Mouse (Mus musculus): ENCODE data around the gene Lrrc28. TPM values are rescaled to one million over a fixed set of nuclear protein-coding genes. Genes with fewer than 3 reads are reported as not detected.
A peak's percentile ranks its signal among the peaks of the same experiment; 100 is the strongest.

Lrrc28 gene
- polyA plus RNA-seq, 1 experiment from 2014 or later: 10.3 TPM

DNA sequence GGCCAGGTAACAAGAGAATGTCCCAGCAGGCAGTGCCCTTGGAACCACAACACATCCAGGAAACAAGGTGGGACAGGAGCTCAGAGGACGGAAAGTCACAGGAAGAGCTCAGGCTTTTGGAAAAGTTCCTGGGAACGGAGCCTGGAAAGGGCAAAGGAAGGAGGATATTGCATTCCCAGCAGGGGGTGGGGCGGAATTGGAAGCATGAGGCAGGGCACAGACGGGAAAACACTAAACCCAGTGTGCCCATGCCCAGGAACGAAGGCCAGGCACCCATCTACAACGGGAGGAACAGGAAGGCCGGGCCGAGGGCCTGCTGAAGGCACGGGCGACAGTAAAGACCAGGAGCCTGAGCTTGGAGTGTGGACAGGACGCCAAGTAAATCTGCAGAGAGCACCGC is 82.9 kb downstream of the Lrrc28 start:
- Histone ChIP-seq H3K9ac (no peak overlapping the region), H3K9me3 (replicated peaks) (no peaks in the 10 kb centered on the region), H3K36me3 (no peaks in the 10 kb centered on the region), H3K4me3 (no peak overlapping the region), H3K4me2 (peak overlapping the region; percentile 41; the same call in 1 of the 2 replicates), H3K27ac (ENCODE audit: poor library complexity, severe bottlenecking) (peak overlapping the region; percentile 70), H3K4me1 (replicated peaks) (peaks cover 32% of the 10 kb centered on the region), H3K27me3 (replicated peaks) (no peaks in the 10 kb centered on the region)
- 0 out of 2 replicates have a peak, but pooled peaks have one; percentile 25 for ATAC-seq (ENCODE audit: insufficient number of reproducible peaks, low FRiP score)
- 46% methylated on average over 12 of the region's 12 CpGs for WGBS

DNA sequence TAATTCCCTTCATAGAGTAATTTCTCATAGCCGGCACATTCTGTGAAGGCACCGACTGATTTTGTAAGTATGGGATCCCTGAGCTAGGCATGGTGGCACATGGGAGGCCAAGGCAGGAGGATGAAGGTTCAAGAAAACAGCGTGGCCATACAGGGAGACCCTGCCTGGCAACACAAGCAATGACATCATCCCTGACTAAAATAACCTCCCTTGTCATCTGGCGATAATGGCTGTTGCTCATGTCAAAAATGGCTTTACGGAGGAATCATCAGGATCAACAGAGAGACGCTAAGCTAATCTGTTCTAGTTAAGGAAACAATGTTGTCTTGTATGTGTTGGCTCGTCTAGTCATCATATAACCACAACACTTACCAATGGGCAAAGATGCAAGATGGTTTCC is 85.6 kb downstream of the Lrrc28 start:
- Histone ChIP-seq H3K27me3 (replicated peaks) (no peaks in the 10 kb centered on the region), H3K9ac (no peak overlapping the region), H3K9me3 (replicated peaks) (no peaks in the 10 kb centered on the region), H3K4me3 (no peak overlapping the region), H3K36me3 (no peaks in the 10 kb centered on the region), H3K4me2 (no peak overlapping the region), H3K27ac (ENCODE audit: poor library complexity, severe bottlenecking) (peak overlapping the region; percentile 62), H3K4me1 (replicated peaks) (peaks cover 35% of the 10 kb centered on the region)
- ATAC-seq (ENCODE audit: insufficient number of reproducible peaks, low FRiP score): no peak
- 39% methylated on average over 7 of the region's 7 CpGs for WGBS

DNA sequence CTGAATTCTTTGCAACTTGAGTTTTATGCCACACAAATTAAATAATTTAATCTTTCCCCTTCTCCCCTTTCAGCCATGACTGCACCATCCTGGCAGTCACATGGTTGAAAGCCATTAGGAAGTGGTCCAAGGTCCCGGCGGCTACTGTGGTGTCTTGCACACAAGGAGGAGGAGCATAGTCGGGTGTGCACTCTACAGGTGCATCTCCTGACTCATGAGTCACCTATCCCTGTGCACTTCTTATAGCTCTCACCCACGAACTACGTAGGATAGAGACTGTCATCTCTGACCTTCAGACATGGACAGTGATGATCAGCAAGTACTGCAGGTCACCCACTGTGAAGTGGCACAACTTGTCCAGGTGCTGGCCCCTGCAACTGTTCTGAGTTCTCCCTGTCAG is 86.8 kb downstream of the Lrrc28 start:
- no peak for ATAC-seq (ENCODE audit: insufficient number of reproducible peaks, low FRiP score)
- Histone ChIP-seq H3K4me1 (replicated peaks) (peaks cover 35% of the 10 kb centered on the region), H3K9ac (no peak overlapping the region), H3K36me3 (no peaks in the 10 kb centered on the region), H3K9me3 (replicated peaks) (no peaks in the 10 kb centered on the region), H3K27me3 (replicated peaks) (no peaks in the 10 kb centered on the region), H3K27ac (ENCODE audit: poor library complexity, severe bottlenecking) (no peak overlapping the region), H3K4me3 (no peak overlapping the region), H3K4me2 (no peak overlapping the region)
- 76% methylated on average over 5 of the region's 5 CpGs for WGBS

DNA sequence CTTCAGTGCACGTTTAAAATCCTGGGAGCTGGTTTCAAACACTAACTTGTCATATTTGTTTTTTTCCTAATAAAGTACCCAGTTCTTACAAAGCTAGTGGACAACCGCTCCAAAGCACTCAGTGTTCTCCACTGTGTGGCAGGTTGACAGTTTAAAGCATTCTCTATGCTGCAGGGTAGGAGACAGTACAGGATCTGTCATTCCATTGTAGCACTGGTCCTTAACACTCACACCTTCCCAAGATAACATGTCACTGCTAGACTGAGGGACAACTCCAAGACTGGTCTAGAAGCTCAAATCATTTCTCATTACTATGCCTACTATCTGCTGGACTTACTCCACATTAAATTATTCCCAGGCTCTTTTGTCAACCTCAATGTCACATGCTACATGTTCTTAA is 90.2 kb downstream of the Lrrc28 start:
- Histone ChIP-seq H3K4me3 (no peak overlapping the region), H3K27ac (ENCODE audit: poor library complexity, severe bottlenecking) (peak overlapping the region; percentile 86), H3K4me1 (replicated peaks) (peaks cover 32% of the 10 kb centered on the region), H3K9me3 (replicated peaks) (no peaks in the 10 kb centered on the region), H3K9ac (no peak overlapping the region), H3K4me2 (no peak overlapping the region), H3K27me3 (replicated peaks) (no peaks in the 10 kb centered on the region), H3K36me3 (no peaks in the 10 kb centered on the region)
- ATAC-seq (ENCODE audit: insufficient number of reproducible peaks, low FRiP score): peak; percentile 73
- WGBS: 44% methylated on average over 2 of the region's 2 CpGs

GRCm38 (mm10) chr7:67551242-67551641 is 93.8 kb downstream of the Lrrc28 start:
- Histone ChIP-seq H3K36me3 (no peaks in the 10 kb centered on the region), H3K4me3 (no peak overlapping the region), H3K9ac (no peak overlapping the region), H3K4me2 (no peak overlapping the region), H3K27me3 (replicated peaks) (no peaks in the 10 kb centered on the region), H3K9me3 (replicated peaks) (no peaks in the 10 kb centered on the region), H3K4me1 (replicated peaks) (peaks cover 28% of the 10 kb centered on the region), H3K27ac (ENCODE audit: poor library complexity, severe bottlenecking) (no peak overlapping the region)
- ATAC-seq (ENCODE audit: insufficient number of reproducible peaks, low FRiP score): no peak
- WGBS: 66% methylated on average over 2 of the region's 2 CpGs

GRCm38 (mm10) chr7:67549073-67549561 is 96.0 kb downstream of the Lrrc28 start:
- 16% methylated on average over 6 of the region's 6 CpGs for WGBS
- Histone ChIP-seq H3K9me3 (replicated peaks) (no peaks in the 10 kb centered on the region), H3K4me1 (replicated peaks) (peaks cover 17% of the 10 kb centered on the region), H3K27ac (ENCODE audit: poor library complexity, severe bottlenecking) (no peak overlapping the region), H3K27me3 (replicated peaks) (no peaks in the 10 kb centered on the region), H3K9ac (no peak overlapping the region), H3K4me3 (no peak overlapping the region), H3K36me3 (no peaks in the 10 kb centered on the region), H3K4me2 (no peak overlapping the region)
- ATAC-seq (ENCODE audit: insufficient number of reproducible peaks, low FRiP score): peak; percentile 78; the same call in 1 of the 2 replicates

GRCm38 (mm10) chr7:67548599-67549041 is 96.4 kb downstream of the Lrrc28 start:
- Histone ChIP-seq H3K4me1 (replicated peaks) (peaks cover 17% of the 10 kb centered on the region), H3K9ac (no peak overlapping the region), H3K27ac (ENCODE audit: poor library complexity, severe bottlenecking) (no peak overlapping the region), H3K36me3 (no peaks in the 10 kb centered on the region), H3K4me2 (no peak overlapping the region), H3K4me3 (no peak overlapping the region), H3K9me3 (replicated peaks) (no peaks in the 10 kb centered on the region), H3K27me3 (replicated peaks) (no peaks in the 10 kb centered on the region)
- 78% methylated on average over 6 of the region's 6 CpGs for WGBS
- no peak for ATAC-seq (ENCODE audit: insufficient number of reproducible peaks, low FRiP score)

DNA sequence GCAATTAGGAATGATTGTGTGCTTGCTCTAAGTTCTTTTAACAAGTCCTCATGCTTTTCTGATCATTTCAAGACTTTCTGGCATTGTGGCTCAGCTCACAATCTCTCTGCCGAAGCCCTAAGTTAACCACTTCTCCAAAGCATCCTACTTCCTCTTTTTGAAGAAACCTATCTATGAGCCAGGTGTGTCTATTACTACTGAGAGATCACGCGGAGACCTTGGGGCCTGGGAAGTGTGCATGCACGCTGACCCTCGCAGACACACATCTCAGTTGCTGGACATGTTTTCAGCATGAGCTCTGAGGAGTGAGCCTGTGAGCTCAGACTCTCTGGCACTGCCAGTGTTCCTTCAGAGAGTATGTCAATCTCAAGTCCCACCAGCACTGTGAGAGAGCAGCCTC is 98.8 kb downstream of the Lrrc28 start:
- ATAC-seq (ENCODE audit: insufficient number of reproducible peaks, low FRiP score): no peak
- peaks cover 14% of the 10 kb centered on the region for H3K4me1 ChIP-seq (replicated peaks)
- 81% methylated on average over 5 of the region's 5 CpGs for WGBS
- H3K4me3 ChIP-seq: no peak overlapping the region
- H3K9me3 ChIP-seq (replicated peaks): no peaks in the 10 kb centered on the region
- H3K9ac ChIP-seq: no peak overlapping the region
- H3K27ac ChIP-seq (ENCODE audit: poor library complexity, severe bottlenecking): no peak overlapping the region
- no peaks in the 10 kb centered on the region for H3K36me3 ChIP-seq
- H3K4me2 ChIP-seq: no peak overlapping the region
- no peaks in the 10 kb centered on the region for H3K27me3 ChIP-seq (replicated peaks)

- no peaks in the 10 kb centered on the region for H3K9me3 ChIP-seq (replicated peaks)
- no peaks in the 10 kb centered on the region for H3K36me3 ChIP-seq
- no peaks in the 10 kb centered on the region for H3K27me3 ChIP-seq (replicated peaks)
- peaks cover 7% of the 10 kb centered on the region; the same call in 1 of the 2 replicates for H3K4me1 ChIP-seq (replicated peaks)
- H3K27ac ChIP-seq (ENCODE audit: poor library complexity, severe bottlenecking): no peak overlapping the region
- no peak overlapping the region for H3K9ac ChIP-seq
- no peak for ATAC-seq (ENCODE audit: insufficient number of reproducible peaks, low FRiP score)
- H3K4me2 ChIP-seq: no peak overlapping the region
- no peak overlapping the region for H3K4me3 ChIP-seq
These were observed 100.5 kb downstream of the Lrrc28 start for GRCm38 (mm10) chr7:67544586-67544985.

DNA sequence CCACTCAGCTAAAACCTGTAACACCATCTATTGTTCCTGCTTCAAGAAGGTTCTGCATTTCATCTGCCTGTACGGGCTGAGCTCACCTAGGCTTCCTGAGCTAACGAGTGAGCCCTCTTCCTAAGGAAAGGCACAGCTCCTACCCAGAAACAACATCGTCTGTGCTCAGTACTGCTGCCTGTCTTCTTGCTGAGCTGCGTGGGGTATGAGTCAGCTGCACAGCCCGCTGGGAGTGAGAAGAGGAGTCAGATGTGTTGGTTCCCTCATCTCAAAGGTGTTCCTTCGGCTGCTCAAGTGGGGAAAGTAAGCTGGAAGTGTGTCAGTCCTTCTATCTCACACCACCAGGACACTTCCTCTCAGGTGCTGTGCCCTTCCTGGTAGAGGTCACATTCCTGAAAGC is 101.4 kb downstream of the Lrrc28 start:
- no peak overlapping the region for H3K4me3 ChIP-seq
- H3K9ac ChIP-seq: no peak overlapping the region
- H3K27ac ChIP-seq (ENCODE audit: poor library complexity, severe bottlenecking): no peak overlapping the region
- no peak for ATAC-seq (ENCODE audit: insufficient number of reproducible peaks, low FRiP score)
- H3K9me3 ChIP-seq (replicated peaks): no peaks in the 10 kb centered on the region
- no peak overlapping the region for H3K4me2 ChIP-seq
- WGBS: 68% methylated on average over 6 of the region's 6 CpGs
- no peaks in the 10 kb centered on the region for H3K4me1 ChIP-seq (replicated peaks)
- no peaks in the 10 kb centered on the region for H3K36me3 ChIP-seq
- H3K27me3 ChIP-seq (replicated peaks): no peaks in the 10 kb centered on the region

- no peak overlapping the region for H3K4me3 ChIP-seq
- peaks cover 16% of the 10 kb centered on the region for H3K4me1 ChIP-seq (replicated peaks)
- H3K36me3 ChIP-seq: no peaks in the 10 kb centered on the region
- ATAC-seq (ENCODE audit: insufficient number of reproducible peaks, low FRiP score): no peak
- no peaks in the 10 kb centered on the region for H3K9me3 ChIP-seq (replicated peaks)
- no peak overlapping the region for H3K4me2 ChIP-seq
- H3K27me3 ChIP-seq (replicated peaks): no peaks in the 10 kb centered on the region
- WGBS: 82% methylated on average over 11 of the region's 11 CpGs
- H3K9ac ChIP-seq: no peak overlapping the region
- H3K27ac ChIP-seq (ENCODE audit: poor library complexity, severe bottlenecking): no peak overlapping the region
These were observed 108.3 kb downstream of the Lrrc28 start for GRCm38 (mm10) chr7:67536588-67537372.

DNA sequence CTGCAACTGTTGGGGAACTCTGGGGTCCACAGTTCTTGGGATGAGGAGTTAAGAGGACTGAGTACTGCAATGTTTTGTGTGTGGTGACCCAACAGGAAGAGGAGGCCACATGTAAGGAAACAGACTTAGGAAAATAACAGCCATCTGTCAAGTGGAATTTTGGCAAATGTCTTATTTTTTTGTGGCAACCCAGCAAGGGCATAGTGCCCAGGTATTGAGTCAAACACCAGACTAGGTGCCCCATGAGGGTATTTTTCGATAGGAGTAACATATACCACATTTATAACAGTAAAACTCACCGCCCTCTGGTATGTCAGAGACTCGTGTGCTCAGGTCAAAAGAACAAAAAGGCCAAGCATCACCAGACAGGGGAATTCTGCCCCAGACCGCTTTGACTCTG is 109.1 kb downstream of the Lrrc28 start:
- Histone ChIP-seq H3K27ac (ENCODE audit: poor library complexity, severe bottlenecking) (no peak overlapping the region), H3K4me2 (no peak overlapping the region), H3K9ac (no peak overlapping the region), H3K27me3 (replicated peaks) (no peaks in the 10 kb centered on the region), H3K36me3 (no peaks in the 10 kb centered on the region), H3K4me1 (replicated peaks) (peaks cover 24% of the 10 kb centered on the region), H3K9me3 (replicated peaks) (no peaks in the 10 kb centered on the region), H3K4me3 (no peak overlapping the region)
- 74% methylated on average over 4 of the region's 4 CpGs for WGBS
- no peak for ATAC-seq (ENCODE audit: insufficient number of reproducible peaks, low FRiP score)
